Mouse (Mus musculus): ENCODE results near the gene Adcy1. TPM values are rescaled to one million over a fixed set of nuclear protein-coding genes. Genes with fewer than 3 reads are reported as not detected.

Adcy1 gene
- polyA plus RNA-seq, 1 experiment from 2014 or later: 1.4 TPM

GRCm38 (mm10) chr11:7129319-7130051 is 66.2 kb downstream of the Adcy1 start:
- Histone ChIP-seq H3K4me1 (replicated peaks) (no peaks in the 10 kb centered on the region), H3K36me3 (no peaks in the 10 kb centered on the region), H3K9me3 (no peaks in the 10 kb centered on the region), H3K27me3 (ENCODE audit: insufficient read depth, poor library complexity, severe bottlenecking) (no peaks in the 10 kb centered on the region), H3K4me3 (no peak overlapping the region), H3K27ac (no peak overlapping the region)
- DNase-seq (ENCODE audit: low spot score): no peak
- 69% methylated on average over 8 of the region's 8 CpGs for whole genome bisulfite sequencing

GRCm38 (mm10) chr11:7132736-7133387 is 69.6 kb downstream of the Adcy1 start:
- DNase-seq (ENCODE audit: low spot score): no peak
- H3K36me3 ChIP-seq: no peaks in the 10 kb centered on the region
- WGBS: 89% methylated on average over 7 of the region's 7 CpGs
- H3K27ac ChIP-seq: no peak overlapping the region
- no peaks in the 10 kb centered on the region for H3K9me3 ChIP-seq
- no peaks in the 10 kb centered on the region for H3K27me3 ChIP-seq (ENCODE audit: insufficient read depth, poor library complexity, severe bottlenecking)
- 0 out of 2 replicates have a peak, but pooled peaks cover 4% of the 10 kb centered on the region for H3K4me1 ChIP-seq (replicated peaks)
- H3K4me3 ChIP-seq: no peak overlapping the region

GRCm38 (mm10) chr11:7133736-7134135 is 70.4 kb downstream of the Adcy1 start:
- Histone ChIP-seq H3K4me3 (no peak overlapping the region), H3K9me3 (no peaks in the 10 kb centered on the region), H3K27ac (no peak overlapping the region), H3K36me3 (no peaks in the 10 kb centered on the region), H3K4me1 (replicated peaks) (0 out of 2 replicates have a peak, but pooled peaks cover 4% of the 10 kb centered on the region), H3K27me3 (ENCODE audit: insufficient read depth, poor library complexity, severe bottlenecking) (no peaks in the 10 kb centered on the region)
- WGBS: 90% methylated on average over 5 of the region's 5 CpGs
- DNase-seq (ENCODE audit: low spot score): no peak

- Histone ChIP-seq H3K27ac (no peak overlapping the region), H3K4me1 (replicated peaks) (0 out of 2 replicates have a peak, but pooled peaks cover 4% of the 10 kb centered on the region), H3K27me3 (ENCODE audit: insufficient read depth, poor library complexity, severe bottlenecking) (no peaks in the 10 kb centered on the region), H3K4me3 (no peak overlapping the region), H3K36me3 (no peaks in the 10 kb centered on the region), H3K9me3 (no peaks in the 10 kb centered on the region)
- no peak for DNase-seq (ENCODE audit: low spot score)
- WGBS: 79% methylated on average over 5 of the region's 5 CpGs
Measured at GRCm38 (mm10) chr11:7134319-7134718, 71.0 kb downstream of the Adcy1 start.

GRCm38 (mm10) chr11:7135301-7135700 is 72.0 kb downstream of the Adcy1 start:
- H3K4me1 ChIP-seq (replicated peaks): 0 out of 2 replicates have a peak, but pooled peaks cover 4% of the 10 kb centered on the region
- H3K27me3 ChIP-seq (ENCODE audit: insufficient read depth, poor library complexity, severe bottlenecking): no peaks in the 10 kb centered on the region
- H3K9me3 ChIP-seq: no peaks in the 10 kb centered on the region
- no peak for DNase-seq (ENCODE audit: low spot score)
- WGBS: 75% methylated on average over 6 of the region's 6 CpGs
- H3K4me3 ChIP-seq: no peak overlapping the region
- H3K36me3 ChIP-seq: no peaks in the 10 kb centered on the region
- H3K27ac ChIP-seq: no peak overlapping the region

- Histone ChIP-seq H3K9me3 (no peaks in the 10 kb centered on the region), H3K36me3 (no peaks in the 10 kb centered on the region), H3K27me3 (ENCODE audit: insufficient read depth, poor library complexity, severe bottlenecking) (no peaks in the 10 kb centered on the region), H3K4me1 (replicated peaks) (0 out of 2 replicates have a peak, but pooled peaks cover 4% of the 10 kb centered on the region), H3K27ac (no peak overlapping the region), H3K4me3 (no peak overlapping the region)
- no peak for DNase-seq (ENCODE audit: low spot score)
- 87% methylated on average over 9 of the region's 9 CpGs for WGBS
Measured at GRCm38 (mm10) chr11:7135763-7136162, 72.5 kb downstream of the Adcy1 start.

GRCm38 (mm10) chr11:7136246-7136855 is 73.1 kb downstream of the Adcy1 start:
- WGBS: 96% methylated on average over 5 of the region's 5 CpGs
- no peaks in the 10 kb centered on the region for H3K36me3 ChIP-seq
- H3K9me3 ChIP-seq: no peaks in the 10 kb centered on the region
- no peaks in the 10 kb centered on the region for H3K27me3 ChIP-seq (ENCODE audit: insufficient read depth, poor library complexity, severe bottlenecking)
- no peak overlapping the region for H3K27ac ChIP-seq
- no peak for DNase-seq (ENCODE audit: low spot score)
- H3K4me3 ChIP-seq: no peak overlapping the region
- H3K4me1 ChIP-seq (replicated peaks): 0 out of 2 replicates have a peak, but pooled peaks cover 4% of the 10 kb centered on the region

- Histone ChIP-seq H3K4me3 (no peak overlapping the region), H3K27me3 (ENCODE audit: insufficient read depth, poor library complexity, severe bottlenecking) (no peaks in the 10 kb centered on the region), H3K36me3 (no peaks in the 10 kb centered on the region), H3K9me3 (no peaks in the 10 kb centered on the region), H3K4me1 (replicated peaks) (0 out of 2 replicates have a peak, but pooled peaks cover 7% of the 10 kb centered on the region), H3K27ac (0 out of 2 replicates have a peak overlapping the region, but pooled peaks have one; percentile 3)
- WGBS: 91% methylated on average over 8 of the region's 8 CpGs
- DNase-seq (ENCODE audit: low spot score): no peak
Measured at GRCm38 (mm10) chr11:7138370-7138769, 75.1 kb downstream of the Adcy1 start.

- Histone ChIP-seq H3K27me3 (ENCODE audit: insufficient read depth, poor library complexity, severe bottlenecking) (no peaks in the 10 kb centered on the region), H3K9me3 (no peaks in the 10 kb centered on the region), H3K4me1 (replicated peaks) (0 out of 2 replicates have a peak, but pooled peaks cover 3% of the 10 kb centered on the region), H3K4me3 (no peak overlapping the region), H3K36me3 (no peaks in the 10 kb centered on the region), H3K27ac (no peak overlapping the region)
- 93% methylated on average over 3 of the region's 3 CpGs for WGBS
- DNase-seq (ENCODE audit: low spot score): peak; percentile 42
Measured at GRCm38 (mm10) chr11:7140449-7140848, 77.2 kb downstream of the Adcy1 start.

- Histone ChIP-seq H3K27me3 (ENCODE audit: insufficient read depth, poor library complexity, severe bottlenecking) (no peaks in the 10 kb centered on the region), H3K9me3 (no peaks in the 10 kb centered on the region), H3K36me3 (no peaks in the 10 kb centered on the region), H3K27ac (no peak overlapping the region), H3K4me1 (replicated peaks) (0 out of 2 replicates have a peak, but pooled peaks cover 3% of the 10 kb centered on the region), H3K4me3 (no peak overlapping the region)
- WGBS: 76% methylated on average over 3 of the region's 3 CpGs
- no peak for DNase-seq (ENCODE audit: low spot score)
Measured at GRCm38 (mm10) chr11:7142725-7143124, 79.4 kb downstream of the Adcy1 start.

GRCm38 (mm10) chr11:7144369-7144768 is 81.1 kb downstream of the Adcy1 start:
- Histone ChIP-seq H3K36me3 (no peaks in the 10 kb centered on the region), H3K4me3 (no peak overlapping the region), H3K4me1 (replicated peaks) (peaks cover 5% of the 10 kb centered on the region; the same call in 1 of the 2 replicates), H3K27me3 (ENCODE audit: insufficient read depth, poor library complexity, severe bottlenecking) (no peaks in the 10 kb centered on the region), H3K9me3 (no peaks in the 10 kb centered on the region), H3K27ac (no peak overlapping the region)
- peak; percentile 21 for DNase-seq (ENCODE audit: low spot score)
- 88% methylated on average over 11 of the region's 11 CpGs for WGBS

GRCm38 (mm10) chr11:7145221-7145620 is 81.9 kb downstream of the Adcy1 start:
- Histone ChIP-seq H3K4me1 (replicated peaks) (peaks cover 11% of the 10 kb centered on the region), H3K36me3 (no peaks in the 10 kb centered on the region), H3K9me3 (no peaks in the 10 kb centered on the region), H3K27me3 (ENCODE audit: insufficient read depth, poor library complexity, severe bottlenecking) (no peaks in the 10 kb centered on the region), H3K27ac (no peak overlapping the region), H3K4me3 (no peak overlapping the region)
- 86% methylated on average over 4 of the region's 4 CpGs for WGBS
- DNase-seq (ENCODE audit: low spot score): no peak

GRCm38 (mm10) chr11:7147536-7147935 is 84.2 kb downstream of the Adcy1 start:
- DNase-seq (ENCODE audit: low spot score): no peak
- WGBS: 91% methylated on average over 8 of the region's 8 CpGs
- Histone ChIP-seq H3K36me3 (peaks cover 3% of the 10 kb centered on the region; the same call in 1 of the 2 replicates), H3K9me3 (no peaks in the 10 kb centered on the region), H3K4me3 (no peak overlapping the region), H3K27ac (no peak overlapping the region), H3K27me3 (ENCODE audit: insufficient read depth, poor library complexity, severe bottlenecking) (no peaks in the 10 kb centered on the region), H3K4me1 (replicated peaks) (peaks cover 10% of the 10 kb centered on the region)
